Mouse (Mus musculus) c-Kit-negative CD71-positive TER-119-positive erythroid progenitor cells, embryonic 14.5 days (primary cell): Measurements from ENCODE around the gene Ddx6.
A peak's percentile ranks its signal among the peaks of the same experiment; 100 is the strongest.
"Not testable (repeated sequence)": the region's sequence is repeated elsewhere in the genome, so short reads cannot be mapped to it uniquely, and the experiment has no call there.

Source experiments
- DNase-seq: peaks from one replicate; pipeline ENCODE4 v3.0.0-alpha.2; 2013; ENCODE audit warnings: low read depth, low spot score

Ddx6 gene

DNA sequence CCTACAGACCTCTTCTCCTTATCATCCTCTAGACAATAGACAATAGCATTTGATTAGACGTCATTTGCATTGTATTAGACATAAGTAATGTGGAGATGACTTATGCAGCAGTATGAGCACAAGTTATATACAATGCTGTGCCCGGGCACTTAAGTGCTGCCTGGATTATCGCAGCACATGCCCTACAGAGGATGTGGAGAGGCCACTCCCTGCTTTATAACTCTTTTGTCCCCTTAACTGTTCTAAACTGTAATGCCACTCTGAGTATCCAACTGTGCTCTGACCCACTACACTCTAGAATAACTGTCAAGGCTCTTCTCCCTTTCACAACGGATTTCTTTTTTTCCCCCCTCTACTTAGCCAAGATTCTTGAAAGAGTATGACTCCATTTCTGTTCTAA lies 10.8 kb upstream of the Ddx6 start:
- no peak for DNase-seq

DNA sequence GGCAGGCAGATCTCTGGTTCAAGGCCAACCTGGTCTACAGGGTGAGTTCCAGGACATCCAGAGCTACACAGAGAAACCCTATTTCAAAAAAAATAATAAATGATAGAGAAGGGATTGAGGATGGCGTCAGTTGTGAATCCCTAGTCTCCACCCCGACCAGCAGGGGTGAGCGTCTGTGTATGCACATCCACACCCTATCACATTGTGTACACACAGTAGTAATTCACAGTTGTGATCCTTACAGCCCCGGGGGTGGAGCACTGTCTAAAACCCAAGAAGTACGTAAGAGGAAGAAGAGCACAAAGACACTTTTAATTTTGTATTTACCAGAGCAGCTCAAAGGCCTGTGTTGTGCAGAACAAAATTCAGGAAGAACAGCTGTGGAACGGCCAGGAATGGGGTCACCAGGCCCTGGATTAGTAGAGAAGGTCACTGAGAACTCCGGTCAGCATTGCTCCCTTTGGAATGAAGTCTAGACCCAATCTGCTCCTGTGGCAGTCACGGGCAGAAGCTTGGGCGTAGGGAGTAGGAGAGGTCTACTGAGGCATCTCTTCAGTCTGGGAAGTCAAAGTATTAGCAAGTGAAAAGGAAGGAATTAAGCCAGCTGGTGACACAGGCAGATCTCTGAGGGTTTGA lies 9.7 kb upstream of the Ddx6 start:
- DNase-seq = no peak

DNA sequence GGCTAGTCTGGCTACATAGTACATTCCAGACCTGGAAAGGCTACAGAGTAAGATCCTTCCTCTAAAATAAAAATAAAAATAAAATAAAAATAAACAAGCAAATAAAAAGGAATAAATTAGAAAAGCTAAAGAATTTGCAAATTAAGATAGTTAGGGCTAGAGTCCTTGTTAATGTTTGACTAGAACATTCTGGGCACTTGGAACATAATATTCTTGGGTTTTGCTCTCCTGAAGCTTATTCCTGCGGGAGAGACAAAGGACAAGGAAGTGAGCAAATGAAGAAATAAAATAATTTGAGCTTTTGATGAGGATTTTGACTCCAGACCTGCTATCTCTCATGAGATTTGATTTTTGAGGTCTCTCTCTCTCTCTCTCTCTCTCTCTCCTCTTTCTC lies 9.2 kb upstream of the Ddx6 start:
- DNase-seq = no peak

DNA sequence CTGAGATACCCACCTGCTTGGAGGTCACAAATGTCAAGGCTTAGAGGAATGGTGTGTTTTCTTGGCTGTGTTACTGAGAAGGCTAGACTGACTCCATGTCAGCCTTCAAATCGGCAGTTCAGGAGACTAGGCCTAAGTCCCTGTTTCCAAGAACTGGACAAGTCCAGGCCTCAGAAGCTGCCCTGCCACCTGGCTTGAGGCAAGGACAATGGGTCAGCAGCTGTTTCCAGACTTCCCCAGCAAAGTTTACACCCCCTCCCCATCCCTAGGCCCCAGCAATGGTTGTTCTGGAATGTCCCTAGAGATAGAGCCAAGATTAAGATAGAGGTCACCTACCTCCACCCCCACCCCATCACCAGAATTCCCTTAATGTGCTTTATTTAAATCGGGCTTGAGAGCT lies 7.0 kb upstream of the Ddx6 start:
- DNase-seq = no peak

DNA sequence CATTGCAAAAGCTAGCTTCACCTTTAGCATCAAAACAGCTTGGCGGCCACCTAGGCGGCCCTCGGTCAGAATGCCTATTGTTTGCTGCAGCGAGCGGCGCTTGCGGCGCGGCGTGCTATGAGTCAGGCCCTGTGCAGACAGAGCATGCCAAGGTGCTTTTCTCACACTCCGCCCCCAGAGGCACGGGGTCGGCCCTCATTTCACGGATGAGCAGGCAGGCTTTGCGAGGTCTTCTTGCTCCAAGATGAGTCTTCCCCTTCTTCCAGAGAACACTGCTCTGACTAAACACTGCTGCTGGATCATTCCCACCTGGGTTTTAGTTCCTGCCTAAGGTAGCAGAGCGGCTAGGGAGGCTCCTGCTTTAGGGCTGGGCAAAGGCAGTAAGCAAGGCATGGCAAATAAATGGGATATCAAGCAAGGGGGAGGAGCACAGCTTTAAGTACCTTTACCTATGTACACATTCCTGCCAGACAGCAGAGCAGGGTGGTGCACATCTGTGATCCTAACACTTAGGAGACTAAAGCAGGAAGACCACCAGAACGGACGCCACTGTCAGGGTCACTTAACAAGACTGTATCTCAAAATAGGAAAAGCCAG lies 5.7 kb upstream of the Ddx6 start:
- DNase-seq = no peak

DNA sequence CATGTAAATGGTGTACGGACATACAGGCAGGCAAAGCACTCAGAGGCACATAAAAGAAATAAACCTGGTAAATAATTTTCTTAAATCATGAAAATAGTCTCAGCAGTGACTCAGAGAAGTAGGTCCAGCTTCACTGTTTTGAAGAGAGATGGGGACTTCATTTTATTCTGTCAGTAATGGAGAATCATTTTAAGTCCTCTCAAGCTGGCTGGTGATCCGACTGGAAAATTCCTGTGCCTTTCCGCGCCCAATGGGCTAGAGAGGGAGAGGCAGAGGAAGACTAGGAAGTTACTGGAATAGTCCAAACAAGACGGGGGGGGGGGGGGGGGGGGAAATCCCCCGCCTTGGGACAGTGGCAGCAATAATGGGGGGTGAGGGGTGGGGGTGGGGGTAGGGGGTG lies 5.1 kb upstream of the Ddx6 start:
- no peak for DNase-seq

DNA sequence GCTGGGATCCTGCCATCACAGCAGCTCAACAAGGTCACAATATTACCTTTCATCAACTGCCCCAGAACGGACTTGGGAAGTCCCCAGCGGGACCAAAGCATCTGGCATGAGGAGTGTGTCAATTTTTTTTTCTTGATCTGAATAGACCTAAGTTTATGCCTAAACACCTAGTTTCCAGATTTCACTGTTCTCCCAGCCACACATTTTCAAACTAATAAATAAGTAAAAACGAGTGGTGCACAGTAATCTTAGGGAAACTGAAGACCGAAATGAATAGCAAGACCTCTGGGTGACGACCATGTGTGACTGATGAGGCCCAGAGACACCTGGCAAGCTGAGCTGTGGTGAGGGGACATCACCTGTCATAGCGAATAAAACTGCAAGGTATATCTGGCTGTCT lies 3.9 kb upstream of the Ddx6 start:
- DNase-seq = no peak

DNA sequence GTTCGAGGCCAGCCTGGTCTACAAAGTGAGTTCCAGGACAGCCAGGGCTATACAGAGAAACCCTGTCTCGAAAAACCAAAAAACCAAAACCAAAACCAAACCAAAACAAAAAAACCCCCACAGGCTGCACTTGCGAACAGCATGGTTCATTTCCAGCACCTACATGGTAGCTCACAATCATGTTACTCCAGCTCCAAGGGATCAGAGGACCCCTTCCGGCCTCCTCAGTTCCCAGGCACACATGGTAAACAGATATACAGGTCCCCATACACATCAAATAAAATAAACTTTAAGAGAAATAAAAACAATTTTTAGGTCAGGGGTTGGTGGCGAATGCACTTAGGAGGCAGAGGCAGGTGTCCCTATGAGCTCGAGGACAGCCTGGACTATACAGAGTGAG lies 1.9 kb upstream of the Ddx6 start:
- no peak for DNase-seq

DNA sequence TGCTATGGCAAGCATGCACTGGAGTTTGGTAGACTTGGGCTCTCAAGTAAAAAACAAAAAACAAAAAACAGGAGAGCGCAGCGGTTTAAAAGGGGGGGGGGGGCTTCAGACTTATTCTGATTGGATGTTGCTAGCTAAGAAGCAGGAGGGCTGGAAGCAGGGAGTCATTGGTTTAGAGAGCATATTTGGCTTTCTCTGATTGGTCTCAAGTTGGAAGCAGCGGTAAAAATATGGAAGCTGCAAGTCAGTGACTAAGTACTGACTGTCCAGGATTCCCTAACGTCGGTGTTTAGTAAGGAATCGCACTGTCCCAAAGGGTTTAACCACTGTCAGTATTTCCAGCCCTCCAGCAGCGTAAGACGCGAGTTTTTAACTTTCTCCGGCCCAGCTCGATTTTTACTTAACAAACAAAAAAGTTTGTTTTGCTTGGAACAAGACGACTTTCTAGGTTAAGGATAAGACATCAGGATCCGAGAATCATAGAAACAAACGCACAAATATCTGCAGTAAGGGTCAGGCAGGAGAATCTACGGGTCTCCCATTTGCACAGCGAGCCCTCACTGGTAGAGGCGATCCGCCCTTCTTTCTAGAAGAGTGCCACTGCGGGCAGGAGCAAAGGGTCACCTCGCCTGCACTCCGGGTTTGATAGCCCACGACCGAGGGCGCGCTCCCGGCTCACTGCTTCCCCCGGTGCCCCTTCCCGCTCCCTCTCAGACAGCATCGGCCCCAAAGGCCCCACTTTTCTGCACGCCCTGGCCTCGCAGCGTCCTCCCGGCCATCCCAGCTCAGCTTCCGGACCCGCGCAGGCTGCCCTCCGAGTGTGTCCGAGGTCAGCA lies 1.0 kb upstream of the Ddx6 start:
- peak; percentile 38 for DNase-seq

DNA sequence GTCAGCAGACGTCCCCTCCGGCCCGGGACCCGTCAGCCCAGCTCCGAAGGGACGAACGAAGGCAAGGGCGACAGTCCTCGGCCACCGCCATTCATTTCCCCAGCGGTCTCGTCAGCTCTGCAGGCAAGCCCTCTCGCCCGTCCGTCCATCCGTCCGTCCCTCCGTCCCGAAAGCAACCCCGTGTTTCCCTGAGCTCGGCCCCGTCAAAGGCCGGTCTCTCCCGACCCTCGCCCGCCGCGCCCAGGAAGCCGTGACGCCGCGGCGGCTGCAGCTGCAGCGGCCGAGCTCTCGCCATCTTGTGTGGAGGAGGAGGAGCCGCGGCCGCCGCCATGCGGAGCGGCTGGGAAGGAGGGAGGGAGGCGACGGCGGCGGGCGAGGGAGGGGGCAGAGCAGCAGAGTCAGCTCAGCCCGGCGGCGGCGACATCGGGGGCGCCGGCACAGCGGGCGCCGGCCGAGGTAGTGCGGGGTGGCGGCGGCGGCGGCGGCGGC lies 358 bp upstream of the Ddx6 start:
- DNase-seq = peak; percentile 60

DNA sequence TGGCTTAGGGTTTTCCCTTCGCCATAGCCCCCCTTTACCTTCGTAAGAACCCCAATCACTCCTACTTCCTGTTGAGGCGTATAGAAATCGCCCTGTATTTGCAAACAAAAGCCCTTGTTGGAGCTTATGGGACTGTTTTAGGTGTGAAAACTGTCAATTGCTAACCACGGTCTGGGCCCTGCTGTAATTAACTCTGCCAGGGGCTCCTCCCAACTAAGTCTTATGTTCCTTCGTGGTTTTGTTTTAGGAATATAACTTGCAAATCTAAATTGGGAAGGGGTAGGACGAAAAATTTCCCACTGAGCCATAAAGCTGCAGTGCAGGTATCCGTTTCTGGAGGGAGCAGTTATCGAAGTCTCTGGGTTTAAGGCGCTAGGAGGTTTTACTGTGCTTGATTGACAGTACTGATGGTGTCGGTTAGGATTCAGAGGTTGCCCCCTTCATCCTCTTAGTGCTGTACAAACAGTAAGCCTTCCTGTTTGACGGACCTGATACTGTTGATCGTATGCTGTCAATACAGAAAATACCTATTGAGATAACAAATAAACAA lies 999 bp downstream of the Ddx6 start:
- peak; percentile 28 for DNase-seq

DNA sequence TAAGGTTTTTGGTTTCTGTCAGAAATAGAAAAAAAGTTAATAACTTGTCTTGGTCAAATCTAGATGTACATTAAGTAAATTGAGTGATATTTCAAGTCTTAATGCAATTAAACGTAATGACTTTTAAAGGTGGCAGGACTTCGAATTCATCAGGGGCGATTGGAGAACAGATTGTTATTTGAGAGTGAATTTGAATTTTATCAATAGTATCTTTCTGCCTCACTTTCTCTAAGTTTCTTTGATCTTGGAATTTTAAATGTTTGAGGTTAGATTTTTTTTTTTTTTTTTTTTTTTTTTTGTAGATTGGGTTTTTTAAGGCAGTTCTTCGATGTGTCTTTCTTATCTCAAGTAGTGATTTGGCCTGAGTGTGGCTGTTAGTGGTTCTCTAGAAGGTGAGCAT lies 2.0 kb downstream of the Ddx6 start:
- DNase-seq = no peak

DNA sequence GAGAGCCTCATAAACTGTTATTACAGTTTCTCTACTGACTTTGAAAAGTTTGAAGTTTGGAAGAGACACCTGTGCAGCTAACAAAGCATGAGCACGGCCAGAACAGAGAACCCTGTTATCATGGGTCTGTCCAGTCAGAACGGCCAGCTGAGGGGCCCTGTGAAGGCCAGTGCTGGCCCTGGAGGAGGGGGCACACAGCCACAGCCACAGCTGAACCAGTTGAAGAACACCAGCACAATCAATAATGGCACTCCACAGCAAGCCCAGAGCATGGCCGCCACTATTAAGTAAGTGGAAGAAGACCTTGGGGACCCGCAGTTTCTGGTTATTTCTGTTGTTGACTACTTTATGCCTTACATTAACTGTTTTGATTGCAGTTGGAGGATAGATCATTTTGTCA lies 2.6 kb downstream of the Ddx6 start:
- DNase-seq = no peak

DNA sequence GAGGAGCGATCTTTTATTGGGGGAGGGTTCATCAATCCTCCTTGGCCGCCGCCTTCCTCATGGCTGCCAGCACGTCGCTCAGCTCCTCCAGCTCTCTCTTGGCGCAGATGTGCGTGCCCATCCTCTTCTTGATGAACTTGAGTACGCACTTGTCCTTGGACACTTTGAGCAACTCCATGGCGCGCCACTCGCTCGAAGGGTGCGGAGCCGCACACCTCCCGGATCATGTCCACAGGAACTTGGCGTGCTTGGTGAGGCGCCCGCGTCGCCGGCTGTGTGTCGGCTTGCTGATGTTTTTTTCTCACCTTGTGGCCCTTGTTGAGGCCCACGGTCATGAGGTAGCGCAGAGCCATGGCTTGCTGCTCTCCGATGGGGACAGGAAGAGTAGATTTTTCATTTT lies 5.7 kb downstream of the Ddx6 start:
- no peak for DNase-seq

DNA sequence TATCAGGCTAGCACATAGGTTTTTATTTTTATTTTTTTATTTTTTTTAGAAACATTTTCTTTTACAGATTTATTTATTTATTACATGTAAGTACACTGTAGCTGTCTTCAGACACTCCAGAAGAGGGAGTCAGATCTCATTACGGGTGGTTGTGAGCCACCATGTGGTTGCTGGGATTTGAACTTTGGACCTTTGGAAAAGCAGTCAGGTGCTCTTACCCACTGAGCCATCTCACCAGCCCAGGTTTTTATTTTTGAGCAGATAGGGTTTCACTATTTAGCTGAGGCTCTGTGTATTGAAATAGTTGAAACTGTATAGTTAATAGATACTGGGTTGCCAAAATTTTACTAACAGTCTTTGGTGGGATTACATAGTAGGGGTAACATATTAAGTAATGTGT lies 8.4 kb downstream of the Ddx6 start:
- not testable (repeated sequence) for DNase-seq

DNA sequence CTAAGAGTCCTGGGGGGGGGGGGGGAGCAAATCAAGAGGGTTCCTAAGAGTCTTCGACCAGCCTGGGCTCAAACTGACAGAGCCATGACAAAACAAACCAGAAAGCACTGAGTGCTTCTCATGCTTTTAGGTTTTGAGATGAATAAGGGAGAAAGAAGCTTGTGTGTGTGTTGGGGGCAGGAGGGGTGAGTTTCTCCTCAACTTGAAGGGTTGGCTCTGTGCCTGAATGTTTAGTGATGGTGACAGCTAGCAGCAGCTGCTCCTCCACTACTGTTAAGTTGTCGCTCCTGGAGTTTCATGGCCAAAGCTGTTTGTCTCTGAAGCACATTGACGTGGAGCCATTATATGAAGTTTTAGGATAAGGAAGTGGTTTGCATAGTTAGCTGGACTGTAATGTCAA lies 16.4 kb downstream of the Ddx6 start:
- DNase-seq = no peak

DNA sequence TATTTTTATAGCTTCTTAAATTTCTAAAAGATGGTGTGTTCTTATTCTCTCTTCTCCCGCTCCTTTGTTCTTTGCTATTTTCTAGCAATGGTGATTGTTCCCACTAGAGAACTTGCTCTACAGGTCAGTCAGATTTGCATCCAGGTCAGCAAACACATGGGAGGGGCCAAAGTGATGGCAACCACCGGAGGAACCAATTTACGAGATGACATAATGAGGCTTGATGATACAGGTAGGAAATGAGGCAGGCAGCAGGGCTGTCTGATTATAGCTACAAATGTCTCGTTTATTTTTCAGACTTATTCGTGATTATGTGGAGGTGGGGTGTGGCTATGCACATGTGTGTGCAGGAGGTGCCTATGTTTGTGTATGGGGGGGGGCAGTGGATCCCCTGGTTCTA lies 19.7 kb downstream of the Ddx6 start:
- no peak for DNase-seq

DNA sequence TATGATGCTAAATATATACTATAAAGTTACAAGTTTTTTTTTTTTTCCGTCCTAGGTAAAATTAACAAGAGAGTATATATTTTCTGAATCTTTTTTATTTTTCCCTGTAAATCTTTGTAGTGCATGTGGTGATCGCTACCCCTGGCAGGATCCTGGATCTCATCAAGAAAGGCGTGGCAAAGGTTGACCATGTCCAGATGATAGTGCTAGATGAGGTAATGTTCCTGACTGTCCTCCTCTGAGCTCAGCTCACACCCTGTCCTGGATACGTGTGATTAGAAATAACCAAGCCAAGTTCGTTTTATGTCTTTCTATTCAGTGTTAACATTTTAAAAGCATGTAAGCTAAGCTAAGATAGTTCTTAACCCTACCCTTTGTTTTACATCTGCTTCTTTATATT lies 21.6 kb downstream of the Ddx6 start:
- DNase-seq = peak; percentile 16

DNA sequence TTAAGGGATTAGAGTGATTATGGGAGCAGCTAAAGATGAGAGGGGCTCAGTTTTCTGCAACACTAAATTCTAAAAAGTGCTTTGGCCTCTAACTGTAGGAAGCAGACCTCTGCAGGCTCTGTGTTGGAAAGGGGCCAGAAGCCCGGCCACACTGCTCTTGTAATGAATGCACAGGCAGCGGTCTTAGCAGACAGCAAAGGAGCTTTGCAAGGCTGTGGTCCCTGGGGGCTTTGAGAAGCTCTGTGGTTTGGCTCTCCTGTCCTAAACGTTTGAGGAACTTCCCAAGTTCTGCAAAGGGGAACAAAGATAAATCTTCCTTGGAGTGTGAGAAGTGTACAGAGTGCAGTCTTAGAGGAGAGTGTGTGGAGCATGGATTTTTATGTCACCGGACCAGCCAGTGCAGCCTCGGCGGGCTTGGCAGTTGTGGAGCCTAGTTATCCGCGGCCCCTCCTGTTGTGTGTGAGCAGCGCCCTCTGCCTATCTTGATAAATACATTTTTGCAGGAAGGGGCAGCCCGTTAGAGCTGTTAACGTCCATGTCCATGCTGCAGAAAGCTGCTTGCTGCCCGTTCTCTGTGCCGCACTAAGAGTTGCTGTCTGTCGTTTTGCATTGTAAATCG lies 33.0 kb downstream of the Ddx6 start:
- no peak for DNase-seq

DNA sequence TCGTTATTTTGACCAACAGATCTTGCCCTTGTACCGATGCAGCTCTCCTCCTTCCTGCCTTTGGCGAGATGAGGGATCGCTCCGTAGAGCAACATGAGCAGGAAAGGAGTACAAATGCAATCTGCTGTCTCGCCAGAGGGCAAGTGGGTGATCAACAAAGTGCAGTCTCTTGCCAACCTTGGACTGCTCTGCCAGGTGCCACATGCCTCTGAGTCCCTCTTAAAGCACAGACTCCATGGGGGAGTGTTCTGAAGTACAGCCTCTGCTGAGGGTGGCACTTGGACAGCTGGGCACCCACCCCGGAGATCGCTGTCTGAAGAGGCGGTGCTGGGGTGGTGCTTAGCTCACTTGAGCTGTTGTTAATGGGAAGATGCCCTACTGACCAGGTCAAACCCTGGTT lies 34.0 kb downstream of the Ddx6 start:
- DNase-seq = not testable (repeated sequence)

DNA sequence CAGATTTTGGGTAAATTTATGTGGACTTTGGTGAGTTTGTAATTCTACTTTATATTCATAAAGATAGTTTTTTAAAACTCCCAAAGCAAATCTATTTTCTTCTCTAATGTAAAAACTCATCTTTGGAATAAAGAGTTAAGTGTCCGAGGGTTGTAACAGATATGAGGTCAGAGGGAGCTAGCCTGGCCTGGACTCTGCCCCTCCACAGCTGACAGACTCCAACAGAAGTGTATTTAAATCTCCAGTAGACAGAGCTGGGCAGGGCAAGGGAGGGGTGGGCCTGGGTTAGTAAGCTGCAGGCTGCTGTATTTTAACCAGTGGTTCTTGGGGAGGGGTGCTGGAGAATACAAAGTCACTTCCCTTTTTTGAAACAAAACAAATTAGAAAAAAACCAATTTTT lies 35.3 kb downstream of the Ddx6 start:
- DNase-seq = not testable (repeated sequence)
